Mouse (Mus musculus): ENCODE measurements around the gene Map2k1. TPM values are rescaled to one million over a fixed set of nuclear protein-coding genes. Genes with fewer than 3 reads are reported as not detected.

Map2k1 gene
- total RNA-seq, 2 experiments from 2014 or later, result 47.2 to 47.4 TPM

- no peak for DNase-seq
Measured at GRCm38 (mm10) chr9:64250111-64250730, 3.2 kb downstream of the Map2k1 start.

DNA sequence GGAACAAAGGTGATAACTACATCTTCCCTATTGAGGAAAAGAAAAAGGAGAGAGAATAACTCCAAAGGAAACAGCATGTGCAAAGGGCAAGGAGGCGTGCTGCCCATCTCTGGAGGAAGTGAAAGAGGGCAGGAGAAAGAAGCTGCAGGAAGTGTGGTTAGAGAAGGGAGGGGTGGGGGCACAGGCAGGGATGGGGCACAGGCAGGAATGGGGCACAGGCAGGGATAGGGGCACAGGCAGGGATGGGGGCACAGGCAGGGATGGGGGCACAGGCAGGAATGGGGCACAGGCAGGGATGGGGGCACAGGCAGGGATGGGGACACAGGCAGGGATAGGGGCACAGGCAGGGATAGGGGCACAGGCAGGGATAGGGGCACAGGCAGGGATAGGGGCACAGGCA lies 4.1 kb downstream of the Map2k1 start:
- no peak for DNase-seq

DNA sequence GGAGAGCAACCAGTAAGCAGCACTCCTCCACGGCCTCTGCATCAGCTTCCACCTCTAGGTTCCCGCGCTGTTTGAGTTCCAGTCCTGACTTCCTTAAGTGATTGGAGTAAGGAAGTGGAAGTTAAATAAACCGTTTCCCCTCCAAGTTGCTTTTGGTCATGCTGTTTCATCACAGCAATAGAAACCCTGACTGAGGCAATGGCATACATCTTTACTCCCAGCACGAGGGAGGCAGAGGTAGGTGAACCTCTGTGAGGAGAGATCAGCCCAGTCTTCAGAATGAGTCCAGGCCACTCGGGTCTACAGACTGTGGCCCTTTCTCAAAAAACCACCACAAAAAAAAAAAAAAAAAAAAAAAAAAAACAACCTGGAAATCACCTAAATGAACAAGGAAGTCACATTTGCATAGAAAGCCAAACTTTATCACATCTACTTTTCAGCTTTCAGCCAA lies 11.0 kb downstream of the Map2k1 start:
- DNase-seq, result no peak

DNA sequence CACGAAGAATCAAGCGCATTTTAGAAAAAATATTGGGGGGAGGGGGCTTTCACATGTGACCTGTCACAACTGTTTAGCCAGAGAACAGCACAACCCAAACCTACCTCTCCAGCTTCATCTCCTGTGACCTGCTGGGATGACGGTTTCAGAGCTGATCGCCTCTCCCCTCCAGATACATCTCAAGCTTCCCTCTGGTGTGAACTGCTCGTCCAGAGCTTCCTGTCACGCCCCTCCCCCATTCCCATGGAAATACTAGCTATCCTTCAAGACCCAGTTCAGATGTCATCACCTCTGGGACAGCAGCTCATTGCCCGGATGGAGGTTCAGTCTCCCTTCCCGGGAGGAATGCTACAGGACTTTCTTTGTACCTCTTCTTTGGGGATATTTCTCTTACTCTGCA lies 12.8 kb downstream of the Map2k1 start:
- DNase-seq, result peak; percentile 13

GRCm38 (mm10) chr9:64240116-64240515 lies 13.3 kb downstream of the Map2k1 start:
- no peak for DNase-seq

DNA sequence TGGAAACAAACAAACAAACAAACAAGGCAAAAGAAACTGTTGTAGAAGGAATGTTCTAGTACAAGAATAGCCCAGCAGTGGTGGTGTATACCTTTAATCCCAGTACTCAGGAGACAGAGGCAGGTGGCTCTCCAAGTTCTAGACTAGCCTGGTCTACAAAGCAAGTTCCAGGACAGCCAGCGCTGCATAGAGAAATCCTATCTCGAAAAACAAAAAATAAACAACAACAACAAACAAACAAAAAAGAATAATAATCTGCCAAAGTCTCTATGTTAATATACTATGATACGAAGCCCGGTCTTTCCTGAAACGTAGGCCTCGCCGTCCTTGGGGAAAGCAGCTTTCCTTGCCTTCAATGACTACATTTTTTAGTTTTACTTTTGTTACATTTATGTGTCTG lies 17.4 kb downstream of the Map2k1 start:
- no peak for DNase-seq

- no peak for DNase-seq
Measured at GRCm38 (mm10) chr9:64234768-64235435, 18.5 kb downstream of the Map2k1 start, which contains the start of gene Uchl4. Uchl4 (plus strand) TSS chr9:64235201.

GRCm38 (mm10) chr9:64233656-64234055 lies 19.8 kb downstream of the Map2k1 start:
- DNase-seq, result no peak

GRCm38 (mm10) chr9:64232257-64232957 lies 21.0 kb downstream of the Map2k1 start:
- DNase-seq, result peak; percentile 19

GRCm38 (mm10) chr9:64231674-64232073 lies 21.8 kb downstream of the Map2k1 start:
- DNase-seq, result no peak

DNA sequence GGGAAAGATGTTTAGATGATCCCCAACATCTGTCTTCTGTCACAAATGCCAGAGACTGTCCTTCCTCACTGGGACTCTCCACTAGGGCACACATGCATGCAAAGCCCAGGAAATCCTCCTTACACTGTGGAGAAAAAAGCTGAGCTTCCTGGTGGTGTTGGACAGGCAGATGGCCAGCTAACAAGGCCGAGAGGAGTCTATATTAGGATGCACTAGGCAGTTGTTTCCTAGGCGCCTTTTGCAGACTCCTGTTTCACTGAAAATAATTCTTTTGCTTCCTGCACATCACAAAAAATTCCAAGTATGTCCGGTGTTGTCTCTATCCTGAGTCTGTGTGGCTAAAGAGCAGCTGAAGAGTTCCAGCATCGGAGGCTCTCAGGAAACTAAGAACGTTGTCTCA lies 22.3 kb downstream of the Map2k1 start:
- no peak for DNase-seq

GRCm38 (mm10) chr9:64228972-64229371 lies 24.5 kb downstream of the Map2k1 start:
- no peak for DNase-seq

DNA sequence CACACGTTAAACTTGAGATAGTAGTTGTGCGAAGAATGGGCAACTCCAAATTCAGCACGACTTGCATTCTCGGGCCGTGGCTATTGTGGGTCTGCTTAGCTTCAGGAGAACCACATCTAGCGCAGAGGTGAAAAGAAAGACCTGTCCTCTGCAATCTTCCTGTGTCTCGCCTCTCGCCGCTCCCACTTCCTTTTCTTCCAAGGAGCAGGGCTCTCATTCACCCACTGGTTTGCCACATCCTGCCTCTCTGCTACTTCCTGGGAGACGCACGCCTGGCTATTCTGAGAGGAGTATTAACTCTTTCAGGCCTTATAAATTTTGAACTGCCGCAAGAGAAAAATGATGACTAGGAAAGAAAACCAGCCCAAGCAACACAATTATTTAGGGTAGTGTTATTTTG lies 25.7 kb downstream of the Map2k1 start:
- no peak for DNase-seq

- no peak for DNase-seq
Measured at GRCm38 (mm10) chr9:64225805-64226204, 27.6 kb downstream of the Map2k1 start.

DNA sequence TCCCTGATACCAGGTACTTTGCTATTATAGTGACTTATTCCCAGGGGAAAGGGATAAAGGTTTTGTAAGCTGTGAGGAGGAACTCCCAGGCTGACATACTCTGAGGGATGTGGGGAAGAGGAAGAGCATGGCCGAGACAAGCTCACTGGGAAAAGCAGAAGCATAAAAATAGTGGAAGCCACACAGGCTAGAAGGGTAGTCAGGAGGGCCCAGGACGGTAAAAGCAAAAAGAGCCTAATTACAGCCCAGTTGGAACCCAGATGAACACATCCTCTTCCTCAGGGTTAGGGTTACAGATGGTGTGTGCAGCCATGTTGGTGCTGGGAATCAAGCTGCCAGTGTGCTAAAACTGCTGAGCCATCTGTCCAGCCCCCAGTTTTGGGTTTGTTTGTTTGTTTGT lies 31.3 kb downstream of the Map2k1 start:
- DNase-seq, result no peak

- DNase-seq, result no peak
Measured at GRCm38 (mm10) chr9:64221480-64221879, 32.0 kb downstream of the Map2k1 start.

DNA sequence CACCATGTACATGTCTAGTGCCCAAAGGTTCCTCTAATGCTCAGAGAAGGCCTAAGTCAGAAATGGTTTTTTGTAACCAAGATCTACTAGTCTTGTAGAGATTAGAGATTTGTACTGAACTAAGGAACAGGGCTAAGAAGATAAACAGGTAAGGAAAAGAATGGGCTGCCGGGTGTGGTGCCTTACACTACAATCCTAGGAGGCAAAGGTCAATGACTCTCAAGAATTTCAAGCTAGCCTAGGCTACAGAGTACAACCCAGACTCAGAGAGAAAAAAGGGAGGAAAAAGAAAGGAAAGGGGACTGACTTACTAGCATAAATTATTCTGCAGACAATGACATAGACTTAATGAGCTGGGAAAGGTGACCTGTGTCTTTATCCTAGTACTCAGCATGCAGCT lies 32.8 kb downstream of the Map2k1 start:
- DNase-seq, result no peak

DNA sequence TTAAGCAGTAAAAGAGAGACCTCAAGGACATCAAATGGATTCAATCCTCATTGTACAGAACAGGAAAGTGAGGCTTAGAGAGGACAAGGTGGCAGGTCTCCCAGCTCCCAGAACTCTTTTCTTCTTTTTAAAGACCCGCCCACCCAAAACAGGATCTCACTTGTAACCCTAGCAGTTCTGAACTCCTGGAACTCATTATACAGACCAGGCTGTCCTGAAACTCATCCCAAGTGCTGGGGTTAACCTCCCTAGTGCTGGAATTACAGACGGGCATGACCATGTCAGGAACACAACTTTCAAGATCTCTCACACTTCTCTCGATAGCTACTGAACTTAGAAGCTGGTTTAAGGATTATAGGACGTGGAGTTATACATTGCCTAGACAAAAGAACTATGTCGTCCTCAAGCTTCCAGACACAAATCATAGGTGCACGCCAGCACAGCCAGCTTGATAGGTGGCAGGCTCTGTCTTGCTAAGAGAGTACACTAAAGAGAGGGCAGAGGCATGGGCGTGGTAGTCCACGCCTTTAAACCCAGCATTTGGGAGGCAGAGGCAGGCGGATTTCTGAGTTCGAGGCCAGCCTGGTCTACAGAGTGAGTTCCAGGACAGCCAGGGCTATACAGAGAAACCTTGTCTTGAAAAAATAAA lies 33.5 kb downstream of the Map2k1 start:
- no peak for DNase-seq

- DNase-seq, result no peak
Measured at GRCm38 (mm10) chr9:64219305-64219704, 34.1 kb downstream of the Map2k1 start.

- no peak for DNase-seq
Measured at GRCm38 (mm10) chr9:64217887-64218286, 35.5 kb downstream of the Map2k1 start.

DNA sequence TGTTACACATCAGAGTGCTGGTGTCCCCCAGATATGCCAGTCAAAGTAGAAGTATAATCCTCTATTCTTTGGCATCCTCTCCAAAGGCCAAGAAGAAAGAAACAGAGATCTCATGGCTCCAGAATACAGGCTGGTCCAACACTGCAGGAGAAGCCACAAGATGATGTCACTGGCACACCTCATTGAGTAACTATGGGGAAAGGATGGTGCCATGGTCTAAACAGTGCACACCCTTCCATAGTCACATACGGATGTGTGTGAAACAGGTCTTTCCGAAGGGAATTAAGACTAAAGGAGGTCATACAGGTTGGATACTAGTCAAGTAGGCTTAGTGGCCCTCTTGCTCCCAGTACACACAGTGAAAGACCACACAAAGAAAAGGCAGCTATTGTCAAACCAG lies 36.8 kb downstream of the Map2k1 start:
- DNase-seq, result no peak

DNA sequence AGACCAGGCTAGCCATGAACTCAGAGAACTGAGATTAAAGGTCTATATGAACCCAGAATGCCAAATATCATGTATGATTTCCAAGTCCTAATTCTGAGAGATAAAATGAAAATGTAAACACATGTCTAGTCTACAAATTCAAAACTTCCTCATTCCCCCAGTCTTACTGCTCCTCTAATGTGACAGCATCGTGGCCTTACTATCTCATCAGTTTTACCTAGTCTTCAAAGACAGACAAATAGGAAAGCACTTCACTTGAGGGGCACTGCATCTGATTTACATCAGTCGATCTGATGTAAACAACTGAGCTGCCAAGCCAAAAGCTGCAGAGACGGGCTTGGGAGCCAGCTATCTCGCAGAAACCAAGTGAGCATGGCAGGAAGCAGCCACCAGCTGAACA lies 37.3 kb downstream of the Map2k1 start:
- DNase-seq, result no peak

DNA sequence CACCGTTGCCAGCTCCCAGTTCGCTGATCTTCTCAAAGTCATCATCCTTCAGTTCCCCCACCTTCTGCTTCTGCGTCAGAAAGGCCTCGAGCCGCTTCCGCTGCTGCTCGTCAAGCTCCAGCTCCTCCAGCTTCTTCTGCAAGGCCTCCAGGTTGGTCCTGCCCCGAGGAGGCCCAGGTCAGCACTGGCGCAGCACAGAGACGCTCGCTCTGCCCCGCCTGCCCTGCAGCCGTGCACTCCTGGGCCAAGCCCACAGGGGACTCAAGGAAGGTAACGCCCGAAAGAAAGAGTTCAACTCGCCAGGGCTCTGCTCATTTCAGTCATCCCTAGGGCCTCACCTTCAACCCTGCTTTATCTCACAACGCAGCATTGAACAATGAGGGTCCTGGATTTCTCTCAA lies 39.0 kb downstream of the Map2k1 start:
- no peak for DNase-seq
